Mouse (Mus musculus) olfactory bulb, adult 2 months (tissue): ENCODE measurements around the gene Gstm1.

Experiments used
- CTCF ChIP-seq: fragments of 200-500 bp; IDR thresholded peaks from 2 replicates; pipeline ENCODE4 v1.5.1; 2012; ENCODE audit warnings: low read depth, mild to moderate bottlenecking, low read length, moderate library complexity; ENCODE audit not compliant: insufficient read depth
- POLR2A ChIP-seq: fragments of 200-500 bp; IDR thresholded peaks from 2 replicates; pipeline ENCODE4 v1.6.1; 2012; ENCODE audit warnings: mild to moderate bottlenecking, low read depth, low read length, moderate library complexity; ENCODE audit not compliant: insufficient read depth

DNA sequence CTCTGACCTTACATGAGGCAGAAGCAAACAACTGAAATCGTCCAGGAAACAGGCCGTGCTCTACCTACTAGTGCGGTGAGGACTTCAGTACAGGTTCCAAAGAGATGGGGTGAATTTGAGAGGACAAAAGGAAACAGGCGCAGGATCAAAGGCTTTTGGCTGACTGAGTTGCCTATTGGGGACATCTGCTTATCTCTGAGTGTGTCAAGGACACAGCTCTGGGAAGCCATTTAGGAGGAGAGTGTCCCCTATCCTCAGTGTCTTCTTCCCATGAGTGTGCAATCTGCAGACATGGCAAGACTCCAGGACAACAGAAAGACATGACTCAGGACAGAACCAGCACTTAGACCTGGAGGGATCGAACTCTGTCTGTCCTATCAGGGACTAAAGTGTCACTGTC lies 33.3 kb downstream of the Gstm1 start:
- TF ChIP-seq CTCF (no peak), POLR2A (no peak)
